Mouse (Mus musculus) embryonic fibroblast, embryonic 13.5 days (primary cell): ENCODE data around the gene Gcdh.
A peak's percentile ranks its signal among the peaks of the same experiment; 100 is the strongest.

Experiments used
- CTCF ChIP-seq: IDR thresholded peaks from 2 replicates; pipeline ENCODE4 v1.5.1; 2011; ENCODE audit warnings: mild to moderate bottlenecking, control low read depth, low read length, moderate library complexity, borderline replicate concordance; ENCODE audit not compliant: insufficient read depth
- POLR2A ChIP-seq: IDR thresholded peaks from 2 replicates; pipeline ENCODE4 v1.6.1; 2011; ENCODE audit warnings: low read depth, mild to moderate bottlenecking, control low read depth, low read length, moderate library complexity

DNA sequence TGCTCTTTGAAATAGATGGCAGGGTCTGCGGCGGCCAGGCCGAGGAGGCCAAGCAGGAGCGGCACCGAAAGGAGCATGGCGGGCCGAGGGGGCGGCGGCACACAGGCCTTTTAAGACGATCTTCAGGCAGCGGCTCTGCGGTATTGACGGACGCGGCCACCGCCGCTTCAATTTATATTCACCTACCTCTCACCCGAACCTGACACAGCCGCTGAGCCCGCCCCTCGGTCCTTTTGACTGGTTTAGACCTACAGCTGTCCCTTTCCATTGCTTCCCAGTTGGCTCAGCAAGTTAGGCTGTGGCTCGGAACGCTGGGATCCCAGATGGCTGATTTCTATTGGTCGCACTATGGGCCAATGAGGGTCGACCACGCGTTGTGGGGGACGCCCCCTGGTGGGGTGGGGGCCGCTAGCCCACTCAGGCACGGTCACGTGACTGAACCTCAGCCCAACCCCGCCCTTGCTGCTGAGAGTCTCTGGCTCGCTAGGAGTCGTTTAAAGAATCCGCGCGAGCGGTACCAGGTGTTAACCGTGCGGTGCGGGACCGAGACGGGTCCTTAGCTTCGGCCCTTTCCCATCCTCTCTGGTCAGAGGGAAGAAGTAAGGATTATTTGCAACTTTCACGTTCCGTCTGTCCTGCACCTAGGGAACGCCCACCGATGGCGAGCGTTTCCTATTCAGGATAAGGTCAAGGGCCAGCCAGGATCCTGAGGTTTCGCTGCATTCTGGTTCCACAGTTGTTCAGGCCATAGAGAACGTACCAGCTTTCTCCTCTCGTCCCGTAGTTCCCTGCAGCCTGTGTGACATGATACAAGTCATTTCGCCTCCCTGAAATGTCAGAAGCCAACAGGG lies 46.8 kb downstream of the Gcdh start, which contains the start of gene Calr:
- TF ChIP-seq CTCF: no peak
- TF ChIP-seq POLR2A: peak; percentile 99
